Mouse (Mus musculus): ENCODE results near the gene Gpr107. TPM values are rescaled to one million over a fixed set of nuclear protein-coding genes. Genes with fewer than 3 reads are reported as not detected.

Gene Gpr107
- polyA plus RNA-seq, 1 experiment from 2014 or later = 37.5 TPM

DNA sequence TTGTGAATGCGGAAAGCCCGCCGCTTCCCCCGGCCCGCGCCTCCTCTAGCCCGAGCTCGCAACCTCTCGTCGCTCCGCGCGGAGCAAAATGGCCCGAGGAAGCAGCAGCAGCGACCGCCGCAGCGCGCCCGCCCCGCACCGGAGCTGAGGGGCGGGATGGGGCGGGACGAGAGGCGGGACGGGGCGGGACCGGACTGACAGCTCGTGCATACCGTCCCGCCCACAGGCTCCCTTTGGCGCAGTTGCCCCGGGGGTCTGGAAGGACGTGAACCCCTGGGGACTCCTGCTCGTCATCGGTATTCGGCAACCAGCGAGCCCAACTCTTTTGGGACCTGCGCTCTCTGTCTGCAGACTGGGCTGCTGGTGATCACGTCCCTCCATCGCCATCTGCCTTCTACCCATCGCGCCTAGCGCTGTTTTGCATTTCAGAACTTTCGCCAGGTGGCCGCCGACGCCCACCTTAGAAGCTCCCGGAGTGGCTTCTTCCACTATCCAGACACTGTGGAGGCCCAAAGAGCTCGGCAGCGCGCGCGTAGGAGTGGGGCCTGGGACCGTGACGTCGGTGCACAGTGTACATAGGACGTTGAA, 10.2 kb upstream of the Gpr107 start, which contains the start of gene Fnbp1:
Gene Fnbp1 (minus strand): TSS at position 142 of the 588 bp plus-strand sequence.
- WGBS = under 1% methylated on average over 53 of the region's 59 CpGs
- H3K9me3 ChIP-seq = no peaks in the 10 kb centered on the region
- peak within 1 kb of the TSS; percentile 89 for H3K4me2 ChIP-seq (replicated peaks)
- H3K4me1 ChIP-seq (replicated peaks) = peaks cover 19% of the 10 kb centered on the region
- H3K9ac ChIP-seq (replicated peaks) = peak within 1 kb of the TSS; percentile 92
- peak within 1 kb of the TSS; percentile 86 for H3K27ac ChIP-seq
- ATAC-seq = peak; percentile 95
- peaks cover 22% of the 10 kb centered on the region for H3K27me3 ChIP-seq
- peaks cover 15% of the 10 kb centered on the region for H3K36me3 ChIP-seq
- H3K4me3 ChIP-seq (replicated peaks) = peak within 1 kb of the TSS; percentile 82

DNA sequence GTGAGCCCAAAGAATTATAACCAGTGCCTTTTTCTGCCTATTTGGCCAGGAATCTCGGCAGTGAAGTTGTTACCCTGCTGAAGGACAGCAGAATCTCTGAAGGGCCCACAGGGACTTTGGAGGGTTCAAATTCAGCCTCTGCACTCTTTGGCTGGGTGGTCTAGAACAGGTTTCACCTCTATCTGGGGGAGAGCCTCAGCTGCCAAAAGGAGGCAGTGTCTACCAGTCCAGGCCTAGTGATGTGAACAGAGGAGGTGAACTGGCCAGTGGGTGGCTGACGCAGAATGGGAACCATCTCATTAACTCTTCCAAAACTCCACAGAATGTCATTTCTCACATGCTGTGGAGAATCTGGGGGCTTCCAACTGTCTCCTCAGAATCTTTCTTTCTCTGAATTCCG, 9.6 kb upstream of the Gpr107 start:
- Histone ChIP-seq H3K36me3 (peaks cover 19% of the 10 kb centered on the region), H3K9me3 (no peaks in the 10 kb centered on the region), H3K27ac (no peak overlapping the region), H3K4me2 (replicated peaks) (peak overlapping the region; percentile 89), H3K9ac (replicated peaks) (peak overlapping the region; percentile 92; the same call in 1 of the 2 replicates), H3K27me3 (peaks cover 22% of the 10 kb centered on the region), H3K4me3 (replicated peaks) (peak overlapping the region; percentile 82), H3K4me1 (replicated peaks) (peaks cover 19% of the 10 kb centered on the region)
- 33% methylated on average over 3 of the region's 3 CpGs for WGBS
- ATAC-seq = 0 out of 2 replicates have a peak, but pooled peaks have one; percentile 15

DNA sequence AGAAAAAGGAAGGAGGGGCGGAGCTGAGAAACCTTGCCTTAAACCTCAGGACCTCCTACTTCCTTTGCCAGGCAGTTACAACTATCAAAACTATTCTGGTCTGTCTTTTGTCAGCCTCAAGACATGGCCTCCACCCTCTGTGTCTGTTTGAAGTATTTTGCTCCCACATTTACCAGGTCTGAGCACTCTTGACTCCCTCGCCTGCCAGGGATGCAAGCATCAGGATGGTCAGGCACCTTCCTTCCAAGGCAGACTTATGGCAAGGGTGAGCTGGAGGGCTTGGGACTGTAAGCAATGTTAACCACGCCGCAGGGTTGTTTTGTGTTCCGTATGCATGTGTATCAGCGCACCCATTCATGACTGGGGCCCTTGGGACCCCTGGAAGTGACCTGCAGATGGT, 8.8 kb upstream of the Gpr107 start:
- peaks cover 19% of the 10 kb centered on the region for H3K4me1 ChIP-seq (replicated peaks)
- no peaks in the 10 kb centered on the region for H3K9me3 ChIP-seq
- H3K27me3 ChIP-seq = peaks cover 22% of the 10 kb centered on the region
- peaks cover 26% of the 10 kb centered on the region for H3K36me3 ChIP-seq
- H3K27ac ChIP-seq = no peak overlapping the region
- no peak overlapping the region for H3K4me3 ChIP-seq (replicated peaks)
- H3K9ac ChIP-seq (replicated peaks) = no peak overlapping the region
- ATAC-seq = no peak
- H3K4me2 ChIP-seq (replicated peaks) = no peak overlapping the region
- WGBS = 84% methylated on average over 6 of the region's 6 CpGs

DNA sequence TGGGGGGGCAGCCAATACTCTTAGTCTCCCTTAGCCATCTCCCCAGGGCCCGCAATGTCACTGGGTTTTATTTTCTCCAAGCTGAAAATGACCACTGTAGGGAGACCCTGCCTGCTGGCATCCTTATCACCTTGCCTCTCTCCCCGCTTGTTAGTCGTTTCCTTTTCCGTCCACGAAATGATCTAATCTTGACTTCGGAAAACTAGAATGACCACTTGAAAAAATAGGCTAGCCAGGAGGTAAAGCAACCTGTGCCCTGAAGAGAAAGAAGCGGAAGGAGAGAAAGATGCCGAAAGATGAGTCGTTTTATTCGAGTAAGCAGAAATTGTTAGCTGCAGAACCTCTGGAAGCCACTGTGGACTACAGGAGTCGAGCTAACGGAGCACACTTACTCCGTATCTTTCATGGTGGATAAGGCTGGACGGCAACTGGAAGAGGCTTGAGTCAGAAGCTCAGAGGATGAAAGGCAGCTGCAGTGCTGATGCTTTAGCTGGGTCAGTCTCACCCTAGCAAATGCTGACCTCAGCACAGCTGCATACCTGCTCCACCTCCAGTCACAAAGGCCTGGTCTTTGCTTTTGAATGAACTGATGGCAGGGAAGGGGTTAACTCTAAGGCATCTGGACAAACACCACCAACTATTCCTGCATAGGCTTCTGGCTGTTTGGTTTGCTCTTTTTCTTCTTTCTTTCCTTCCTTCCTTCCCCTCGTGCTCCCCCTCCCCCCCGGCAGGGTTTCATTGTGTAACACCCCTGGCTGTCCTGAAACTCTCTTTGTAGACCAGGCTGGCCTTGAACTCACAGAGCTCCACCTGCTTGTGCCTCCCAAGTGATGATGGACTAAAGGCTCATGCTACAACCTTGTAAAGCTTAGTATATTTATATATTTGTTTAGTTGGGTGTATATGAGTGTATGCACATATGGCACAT, 8.1 kb upstream of the Gpr107 start:
- ATAC-seq = no peak
- no peak overlapping the region for H3K9ac ChIP-seq (replicated peaks)

DNA sequence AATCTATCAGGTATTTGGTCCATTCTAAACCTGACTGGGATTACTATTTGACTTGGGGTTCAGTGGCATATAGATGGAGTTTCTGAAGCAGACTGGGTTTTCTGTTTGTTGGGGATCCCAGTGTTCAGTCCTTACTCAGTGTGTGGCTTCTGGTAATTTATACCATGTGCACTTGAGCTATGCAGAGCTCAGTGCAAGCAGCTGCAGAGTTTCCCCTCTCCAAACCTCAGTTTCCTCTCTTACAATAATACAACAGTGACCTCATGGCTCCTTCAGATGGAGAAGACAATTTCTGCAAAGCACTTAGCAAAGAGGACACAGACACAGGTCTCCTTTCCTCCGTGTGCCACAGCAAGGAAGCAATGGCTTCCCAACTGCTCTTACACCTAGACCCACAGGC, 7.2 kb upstream of the Gpr107 start:
- peaks cover 36% of the 10 kb centered on the region for H3K36me3 ChIP-seq
- H3K9me3 ChIP-seq = no peaks in the 10 kb centered on the region
- no peak overlapping the region for H3K4me3 ChIP-seq (replicated peaks)
- no peak overlapping the region for H3K9ac ChIP-seq (replicated peaks)
- peaks cover 17% of the 10 kb centered on the region for H3K4me1 ChIP-seq (replicated peaks)
- peaks cover 17% of the 10 kb centered on the region for H3K27me3 ChIP-seq
- no peak overlapping the region for H3K4me2 ChIP-seq (replicated peaks)
- 78% methylated on average over 1 of the region's 1 CpGs for WGBS
- ATAC-seq = no peak
- no peak overlapping the region for H3K27ac ChIP-seq

More for the DNA sequence above, 8.1 kb upstream of the Gpr107 start:
- no peak overlapping the region for H3K4me2 ChIP-seq (replicated peaks)
- peaks cover 22% of the 10 kb centered on the region for H3K27me3 ChIP-seq
- no peaks in the 10 kb centered on the region for H3K9me3 ChIP-seq
- peaks cover 27% of the 10 kb centered on the region for H3K36me3 ChIP-seq
- WGBS = 82% methylated on average over 16 of the region's 16 CpGs
- H3K27ac ChIP-seq = no peak overlapping the region
- peaks cover 19% of the 10 kb centered on the region for H3K4me1 ChIP-seq (replicated peaks)
- H3K4me3 ChIP-seq (replicated peaks) = no peak overlapping the region

DNA sequence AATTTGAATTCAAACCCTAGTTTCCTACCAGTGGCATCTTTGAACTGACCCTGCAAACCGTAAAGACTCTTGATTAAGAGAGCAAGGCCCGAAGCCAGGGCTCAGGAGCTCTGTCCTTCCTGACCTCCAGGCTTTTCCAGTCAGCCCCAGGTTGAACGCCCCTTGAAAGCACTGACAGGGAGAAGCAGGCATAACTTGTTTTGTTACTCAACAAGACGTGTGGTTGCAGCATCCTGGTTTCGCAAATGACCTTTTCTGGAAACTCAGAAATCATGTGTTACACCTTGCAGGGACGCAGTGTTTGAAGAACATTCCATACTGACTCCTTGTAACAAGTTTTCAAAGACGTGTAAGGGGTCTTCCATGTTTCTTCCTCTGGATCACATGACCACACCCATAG, 5.1 kb upstream of the Gpr107 start:
- H3K27me3 ChIP-seq = peaks cover 12% of the 10 kb centered on the region
- no peaks in the 10 kb centered on the region for H3K9me3 ChIP-seq
- no peak overlapping the region for H3K9ac ChIP-seq (replicated peaks)
- no peak overlapping the region for H3K4me3 ChIP-seq (replicated peaks)
- 89% methylated on average over 7 of the region's 7 CpGs for WGBS
- H3K36me3 ChIP-seq = peaks cover 43% of the 10 kb centered on the region
- no peak overlapping the region for H3K4me2 ChIP-seq (replicated peaks)
- peaks cover 13% of the 10 kb centered on the region for H3K4me1 ChIP-seq (replicated peaks)
- ATAC-seq = no peak
- no peak overlapping the region for H3K27ac ChIP-seq

DNA sequence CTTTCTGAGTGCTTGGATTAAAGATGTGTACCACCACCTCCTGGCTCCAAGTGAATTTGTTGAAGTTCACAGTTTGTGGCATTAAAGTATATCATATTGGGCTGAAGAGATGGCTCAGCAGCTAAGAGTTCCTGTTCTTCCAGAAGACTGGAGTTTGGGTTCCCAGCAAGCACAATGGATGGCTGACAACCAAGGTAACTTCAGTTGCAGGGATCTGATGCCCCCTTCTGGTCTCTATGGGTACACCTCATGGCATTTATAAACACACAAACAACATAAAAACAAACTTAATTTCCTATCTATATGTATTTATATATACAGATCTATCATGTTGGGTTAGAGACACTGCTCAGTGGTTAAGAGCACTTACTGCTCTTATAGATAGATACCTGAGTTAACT, 1.4 kb upstream of the Gpr107 start:
- H3K36me3 ChIP-seq = peaks cover 37% of the 10 kb centered on the region
- H3K9ac ChIP-seq (replicated peaks) = no peak overlapping the region
- no peak for ATAC-seq
- no peak overlapping the region for H3K4me2 ChIP-seq (replicated peaks)
- H3K27ac ChIP-seq = no peak overlapping the region
- no peaks in the 10 kb centered on the region for H3K9me3 ChIP-seq
- H3K4me3 ChIP-seq (replicated peaks) = no peak overlapping the region; the same call in 1 of the 2 replicates
- no peaks in the 10 kb centered on the region for H3K27me3 ChIP-seq
- peaks cover 24% of the 10 kb centered on the region for H3K4me1 ChIP-seq (replicated peaks)

DNA sequence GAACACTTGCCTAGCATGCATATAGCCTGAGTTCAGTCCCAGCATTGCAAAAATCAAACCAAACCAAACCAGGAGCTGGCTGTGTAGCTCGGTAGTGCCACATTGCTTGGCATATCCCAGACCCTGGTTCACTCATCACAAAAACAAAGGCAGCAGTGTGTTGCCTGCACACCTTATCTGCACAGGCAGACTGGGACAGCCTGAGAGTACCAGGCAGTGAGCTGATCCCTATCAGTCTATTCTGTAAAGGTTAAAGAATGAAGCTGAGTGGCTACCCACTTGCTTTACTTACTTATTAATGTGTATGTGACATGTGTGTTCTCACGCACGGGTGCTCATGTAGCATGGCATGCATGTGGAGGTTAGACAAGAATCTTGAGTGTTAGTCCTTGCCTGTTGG, 4.7 kb downstream of the Gpr107 start:
- no peak overlapping the region for H3K9ac ChIP-seq (replicated peaks)
- H3K9me3 ChIP-seq = no peaks in the 10 kb centered on the region
- H3K27me3 ChIP-seq = no peaks in the 10 kb centered on the region
- peaks cover 3% of the 10 kb centered on the region; the same call in 1 of the 2 replicates for H3K36me3 ChIP-seq
- peaks cover 16% of the 10 kb centered on the region for H3K4me1 ChIP-seq (replicated peaks)
- no peak overlapping the region for H3K4me2 ChIP-seq (replicated peaks)
- ATAC-seq = no peak
- 96% methylated on average over 3 of the region's 3 CpGs for WGBS
- no peak overlapping the region for H3K27ac ChIP-seq
- H3K4me3 ChIP-seq (replicated peaks) = no peak overlapping the region

DNA sequence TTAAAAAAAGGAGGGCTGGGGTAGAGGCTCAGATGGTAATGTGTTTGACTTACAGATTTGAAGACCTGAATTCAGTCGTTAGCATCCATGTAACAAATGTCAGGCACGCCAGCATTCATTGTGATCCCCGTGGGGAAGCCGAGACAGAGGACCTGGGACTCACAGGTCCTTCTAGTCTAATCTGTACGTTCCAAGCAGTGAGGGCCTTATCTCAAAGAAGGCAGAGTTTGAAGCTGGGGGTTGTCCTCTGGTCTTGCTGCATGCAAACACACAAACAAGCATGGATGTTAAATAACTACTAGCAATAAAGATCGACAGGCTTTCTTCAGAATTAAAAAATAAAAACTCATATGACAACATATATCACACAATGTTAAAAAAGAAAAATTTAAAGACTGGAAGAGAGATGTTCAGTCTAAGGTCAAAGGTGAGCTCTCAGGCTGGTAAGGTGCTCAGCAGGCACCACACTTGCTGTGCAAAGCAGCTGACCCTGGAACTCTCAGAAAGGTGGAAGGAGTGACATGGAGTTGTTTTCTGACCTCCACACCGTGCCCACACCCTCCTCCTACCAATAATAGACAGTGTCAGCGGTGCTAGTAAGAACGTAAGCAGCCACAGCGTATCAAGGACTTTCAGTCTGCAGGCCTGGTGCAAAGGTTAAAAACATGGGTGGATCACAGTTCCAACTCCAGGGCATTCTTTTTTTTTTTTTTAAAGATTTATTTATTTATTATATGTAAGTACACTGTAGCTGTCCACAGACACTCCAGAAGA, 8.2 kb downstream of the Gpr107 start:
- Histone ChIP-seq H3K27ac (no peak overlapping the region), H3K4me1 (replicated peaks) (peaks cover 15% of the 10 kb centered on the region), H3K4me3 (replicated peaks) (no peak overlapping the region), H3K4me2 (replicated peaks) (no peak overlapping the region), H3K36me3 (peaks cover 3% of the 10 kb centered on the region; the same call in 1 of the 2 replicates), H3K9ac (replicated peaks) (no peak overlapping the region), H3K27me3 (no peaks in the 10 kb centered on the region), H3K9me3 (no peaks in the 10 kb centered on the region)
- 91% methylated on average over 10 of the region's 10 CpGs for WGBS
- no peak for ATAC-seq

DNA sequence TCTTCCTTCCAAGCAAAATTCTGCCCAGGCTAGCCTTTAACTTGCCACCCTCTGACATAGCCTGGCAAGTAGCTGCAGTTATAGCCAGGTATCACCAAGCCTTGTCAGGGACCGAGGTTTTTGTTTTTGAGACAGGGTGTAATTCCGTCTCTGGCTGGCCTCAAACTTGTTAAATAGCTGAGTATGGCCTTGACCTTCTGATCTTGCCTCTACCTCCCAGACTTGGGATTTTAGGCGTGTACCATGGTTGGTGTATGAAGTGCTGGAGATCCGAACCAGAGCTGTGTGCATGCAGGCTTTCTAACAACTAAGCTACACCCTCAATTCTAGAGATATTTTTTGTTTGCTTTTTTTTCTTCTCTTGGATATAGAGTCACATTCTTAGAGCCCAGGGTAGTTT, 9.5 kb downstream of the Gpr107 start:
- WGBS = 90% methylated on average over 4 of the region's 4 CpGs
- Histone ChIP-seq H3K4me1 (replicated peaks) (peaks cover 16% of the 10 kb centered on the region), H3K27me3 (no peaks in the 10 kb centered on the region), H3K9ac (replicated peaks) (no peak overlapping the region), H3K4me3 (replicated peaks) (no peak overlapping the region), H3K9me3 (no peaks in the 10 kb centered on the region), H3K36me3 (peaks cover 3% of the 10 kb centered on the region; the same call in 1 of the 2 replicates), H3K4me2 (replicated peaks) (no peak overlapping the region), H3K27ac (no peak overlapping the region)
- no peak for ATAC-seq

DNA sequence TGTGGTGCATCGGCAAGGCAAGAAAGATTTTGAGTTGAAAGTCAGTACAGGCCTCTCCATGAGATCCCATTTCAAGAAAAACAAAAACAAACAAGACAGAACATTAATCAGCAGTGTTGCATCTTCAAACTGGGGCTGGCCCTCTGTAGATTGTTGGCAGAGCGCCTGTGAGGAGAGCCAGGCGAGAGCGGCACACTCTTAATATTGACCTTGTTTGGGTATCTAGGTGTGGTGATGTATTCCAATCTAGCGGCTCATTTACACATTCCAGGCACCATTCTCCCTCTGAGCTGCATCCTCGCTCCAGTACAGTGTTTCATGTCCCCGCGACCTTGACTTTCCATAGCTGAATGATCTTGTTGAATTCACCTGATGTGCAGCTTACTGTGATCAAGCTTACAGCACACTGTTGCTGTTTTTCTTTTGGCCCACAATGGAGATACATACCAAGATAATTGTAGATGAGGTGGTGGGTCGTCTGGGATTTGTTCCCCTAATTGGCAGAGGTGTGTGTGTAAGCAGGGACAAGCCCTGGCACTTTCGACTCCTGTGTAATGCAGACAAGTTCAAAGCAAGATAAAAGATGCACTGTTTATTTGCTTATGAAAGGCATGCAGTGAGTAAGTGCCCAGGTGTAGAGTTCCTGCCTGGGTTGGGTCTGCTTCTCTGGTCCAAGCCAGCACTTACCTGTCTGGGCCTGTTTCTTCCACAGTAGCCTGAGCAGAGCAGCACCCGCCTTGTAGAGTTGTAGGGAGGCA, 11.4 kb downstream of the Gpr107 start:
- Histone ChIP-seq H3K4me1 (replicated peaks) (peaks cover 16% of the 10 kb centered on the region), H3K4me3 (replicated peaks) (no peak overlapping the region), H3K27ac (no peak overlapping the region), H3K4me2 (replicated peaks) (no peak overlapping the region), H3K9ac (replicated peaks) (no peak overlapping the region; the same call in 1 of the 2 replicates), H3K9me3 (no peaks in the 10 kb centered on the region), H3K27me3 (no peaks in the 10 kb centered on the region), H3K36me3 (peaks cover 22% of the 10 kb centered on the region)
- WGBS = 91% methylated on average over 11 of the region's 11 CpGs
- no peak for ATAC-seq
